Mouse (Mus musculus) layer of hippocampus, postnatal 36 days (tissue): ENCODE measurements around the gene Ssbp4. TPM values are rescaled to one million over a fixed set of nuclear protein-coding genes. Genes with fewer than 3 reads are reported as not detected.

Experiments used
- DNase-seq, 2 experiments: peaks; one replicate each; pipeline ENCODE4 v3.0.0; 2022
- total RNA-seq, 2 experiments: library from RNA; stranded (reverse); gene quantifications; 2 replicates each; pipeline ENCODE4 v1.2.3; 2021

Gene Ssbp4
- total RNA-seq, 2 experiments from 2014 or later, result 276 to 279 TPM

GRCm38 (mm10) chr8:70585258-70585652 is 23.4 kb downstream of the Ssbp4 start:
- DNase-seq, result peak in 1 of 2 experiments; percentile 61

- no peak for DNase-seq
Observed at GRCm38 (mm10) chr8:70584606-70585257, 23.9 kb downstream of the Ssbp4 start.

GRCm38 (mm10) chr8:70583476-70584387 is 24.9 kb downstream of the Ssbp4 start:
- peak; percentile 58 to 69 for DNase-seq

- DNase-seq, result no peak
Observed at GRCm38 (mm10) chr8:70577207-70577606, 31.5 kb downstream of the Ssbp4 start.

- DNase-seq, result no peak
Observed at GRCm38 (mm10) chr8:70574915-70575314, 33.8 kb downstream of the Ssbp4 start.

- DNase-seq, result no peak
Observed at GRCm38 (mm10) chr8:70574302-70574701, 34.4 kb downstream of the Ssbp4 start.

- no peak for DNase-seq
Observed at GRCm38 (mm10) chr8:70570990-70571389, 37.7 kb downstream of the Ssbp4 start.

GRCm38 (mm10) chr8:70570360-70570759 is 38.3 kb downstream of the Ssbp4 start:
- no peak for DNase-seq

GRCm38 (mm10) chr8:70565561-70565960 is 43.1 kb downstream of the Ssbp4 start:
- no peak for DNase-seq

GRCm38 (mm10) chr8:70564696-70565235 is 43.9 kb downstream of the Ssbp4 start:
- no peak for DNase-seq

GRCm38 (mm10) chr8:70563763-70564387 is 44.8 kb downstream of the Ssbp4 start:
- no peak for DNase-seq

GRCm38 (mm10) chr8:70562802-70563201 is 45.9 kb downstream of the Ssbp4 start:
- DNase-seq, result no peak

- DNase-seq, result peak in 1 of 2 experiments; percentile 45
Observed at GRCm38 (mm10) chr8:70561809-70562535, 46.7 kb downstream of the Ssbp4 start.

- no peak for DNase-seq
Observed at GRCm38 (mm10) chr8:70561357-70561756, 47.3 kb downstream of the Ssbp4 start.

GRCm38 (mm10) chr8:70560564-70560963 is 48.1 kb downstream of the Ssbp4 start:
- no peak for DNase-seq

GRCm38 (mm10) chr8:70560096-70560495 is 48.6 kb downstream of the Ssbp4 start:
- no peak for DNase-seq

- no peak for DNase-seq
Observed at GRCm38 (mm10) chr8:70558983-70559382, 49.7 kb downstream of the Ssbp4 start.

GRCm38 (mm10) chr8:70558334-70558733 is 50.3 kb downstream of the Ssbp4 start:
- DNase-seq, result no peak

- DNase-seq, result no peak
Observed at GRCm38 (mm10) chr8:70555079-70555747, 53.5 kb downstream of the Ssbp4 start.

GRCm38 (mm10) chr8:70553740-70554139 is 54.9 kb downstream of the Ssbp4 start:
- no peak for DNase-seq

GRCm38 (mm10) chr8:70552836-70553235 is 55.8 kb downstream of the Ssbp4 start:
- DNase-seq, result no peak
